Mouse (Mus musculus) testis, adult 2 months (tissue): ENCODE measurements at regions not wholly inside any gene's neighbourhood (a gene's known extent, or its start where the extent isn't known, plus 50 kb on each side); places are given as distances from the start of the nearest gene placed in this dataset.

Source experiments
- CTCF ChIP-seq: fragments of 200-500 bp; IDR thresholded peaks from 2 replicates; pipeline ENCODE4 v1.5.1; 2012; ENCODE audit warnings: low read depth, mild to moderate bottlenecking, inconsistent platforms, low read length, moderate library complexity; ENCODE audit not compliant: control insufficient read depth, insufficient read depth, insufficient replicate concordance
- POLR2A ChIP-seq: fragments of 200-500 bp; IDR thresholded peaks from 2 replicates; pipeline ENCODE4 v1.6.1; 2012; ENCODE audit warnings: low read depth, mild to moderate bottlenecking, inconsistent platforms, low read length, moderate library complexity; ENCODE audit not compliant: control insufficient read depth

- TF ChIP-seq CTCF (no peak), POLR2A (no peak)
Observed at GRCm38 (mm10) chr8:89156909-89157308, 112.9 kb upstream of the Sall1 start.
